Mouse (Mus musculus) neural tube, embryonic 10.5 days (tissue): Measurements from ENCODE around the gene Usp48.
"Not testable (repeated sequence)": the region's sequence is repeated elsewhere in the genome, so short reads cannot be mapped to it uniquely, and the experiment has no call there.

ENCODE experiments used
- DNase-seq: peaks from one replicate; pipeline ENCODE4 v3.0.0-alpha.2; 2017; ENCODE audit warnings: low spot score; ENCODE audit errors: extremely low spot score

Usp48 gene

GRCm38 (mm10) chr4:137593601-137594495, at the start of gene Usp48:
TSS of gene Usp48 (plus strand) at chr4:137593755.
- peak; percentile 98 for DNase-seq

DNA sequence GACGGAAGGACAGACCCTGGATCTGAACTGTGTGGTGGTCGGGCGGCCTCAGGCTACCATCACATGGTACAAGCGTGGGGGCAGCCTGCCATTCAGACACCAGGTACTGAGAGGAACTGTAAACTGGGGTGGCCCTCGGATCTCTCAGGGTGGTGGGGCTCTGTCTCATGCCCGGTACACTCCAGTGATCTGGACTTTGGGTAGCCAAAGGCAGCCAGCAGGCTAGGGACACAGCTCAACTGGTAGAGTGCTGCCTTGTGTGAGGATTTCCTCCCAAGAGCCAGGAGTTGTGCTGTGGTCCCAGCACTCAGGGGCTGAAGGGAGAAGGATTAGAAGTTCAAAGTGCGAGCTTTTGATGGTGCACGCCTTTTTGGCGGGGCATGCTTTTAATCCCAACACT, 48.0 kb upstream of the Usp48 start:
- no peak for DNase-seq

GRCm38 (mm10) chr4:137546003-137546525, 47.5 kb upstream of the Usp48 start:
- DNase-seq = peak; percentile 36

GRCm38 (mm10) chr4:137553466-137553865, 40.1 kb upstream of the Usp48 start:
- no peak for DNase-seq

DNA sequence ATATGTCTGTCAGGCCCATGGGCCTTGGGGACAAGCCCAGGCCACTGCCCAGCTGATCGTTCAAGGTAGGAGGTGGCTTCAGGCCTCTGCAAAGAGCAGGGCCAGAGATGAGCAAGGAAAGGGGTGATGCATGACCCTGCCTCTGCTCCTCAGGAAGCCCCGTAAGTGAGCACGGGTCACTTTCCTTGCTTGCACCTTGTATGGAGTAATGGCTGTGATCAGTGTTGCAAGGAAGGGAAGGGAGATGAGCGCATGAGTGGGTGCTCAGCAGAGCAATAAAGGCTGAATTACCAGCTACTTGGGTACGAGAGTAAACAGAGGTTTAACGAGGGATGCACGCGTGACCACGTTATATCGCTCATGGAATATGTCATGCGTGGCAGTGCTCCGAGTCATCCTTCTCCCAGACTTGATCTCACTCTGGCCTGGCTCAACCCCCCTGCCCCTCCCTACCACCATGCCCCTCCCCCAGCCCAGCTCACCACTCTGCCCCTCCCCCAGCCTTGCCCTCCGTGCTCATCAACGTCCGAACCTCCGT, 36.8 kb upstream of the Usp48 start:
- no peak for DNase-seq

DNA sequence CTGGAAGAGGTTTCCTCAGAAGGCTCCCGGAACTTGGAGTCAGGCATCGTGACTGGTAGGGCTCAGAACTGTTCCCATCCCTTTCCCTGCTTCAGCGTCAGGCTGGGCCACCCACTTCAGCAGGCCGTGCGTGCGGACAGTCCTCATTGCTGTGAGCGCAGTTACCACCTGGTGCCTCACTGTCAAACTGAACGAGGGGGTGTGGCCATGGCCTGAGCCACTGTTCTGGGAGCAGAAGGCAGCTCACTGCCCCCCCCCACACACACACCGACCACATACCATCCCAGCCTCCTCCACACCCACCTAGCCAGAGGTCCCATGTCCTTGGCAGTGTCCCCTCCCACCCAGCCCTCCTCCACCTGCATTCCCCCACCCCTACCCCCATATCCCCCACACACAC, 23.7 kb upstream of the Usp48 start:
- no peak for DNase-seq

- no peak for DNase-seq
These were observed 19.1 kb upstream of the Usp48 start, which contains the start of gene Ldlrad2 for GRCm38 (mm10) chr4:137574469-137574868. TSS of gene Ldlrad2 (minus strand) at chr4:137574569.

DNA sequence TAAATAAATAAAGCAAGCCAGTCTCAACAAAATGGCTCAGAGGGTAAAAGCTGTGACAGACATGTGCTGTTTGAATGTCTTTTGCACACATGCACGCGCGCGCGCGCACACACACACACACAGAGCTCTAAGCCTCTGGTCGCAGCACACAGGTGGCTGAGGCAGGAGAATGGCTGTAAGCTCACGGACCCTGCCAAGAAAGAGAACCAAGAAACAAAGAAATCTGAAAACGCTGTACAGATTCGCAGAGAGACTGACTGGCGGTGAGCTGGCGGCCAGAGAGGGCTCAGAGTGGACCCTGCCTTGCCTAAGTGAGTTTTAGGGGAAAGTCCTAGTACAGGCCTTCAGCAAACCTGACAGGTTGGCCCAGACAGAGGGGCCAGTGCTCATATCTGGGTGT, 16.1 kb upstream of the Usp48 start:
- no peak for DNase-seq

DNA sequence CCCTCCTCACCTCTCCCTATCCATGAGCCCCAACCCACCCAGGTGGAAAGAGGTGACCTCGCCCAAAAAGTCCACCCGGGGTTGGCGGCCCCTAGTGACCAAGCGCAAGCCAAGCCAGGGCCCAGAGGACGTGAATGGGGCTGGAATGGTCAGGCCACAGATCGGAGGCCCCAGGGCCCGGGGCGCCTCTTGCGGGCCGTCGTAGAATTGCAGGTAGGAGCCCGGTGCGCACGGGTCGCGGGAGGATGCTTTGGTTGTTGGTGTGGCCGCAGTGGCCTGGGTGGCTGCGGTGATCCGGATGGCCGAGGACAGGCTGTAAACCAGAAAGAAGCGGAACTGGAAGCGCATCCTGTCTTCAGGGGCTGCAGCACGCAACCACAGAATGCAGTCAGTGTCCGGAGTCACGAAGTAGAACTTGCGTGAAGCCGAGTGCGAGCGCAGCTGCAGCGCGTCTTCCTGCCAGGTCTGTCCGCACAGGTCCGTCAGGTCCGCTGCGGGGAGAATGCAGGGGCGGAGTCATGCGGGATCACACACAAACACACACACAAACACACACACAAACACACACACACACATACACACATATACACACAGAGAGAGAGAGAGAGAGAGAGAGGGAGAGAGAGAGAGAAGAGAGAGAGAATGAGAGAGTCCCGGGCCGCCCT, 15.2 kb upstream of the Usp48 start:
- DNase-seq = peak; percentile 80

- DNase-seq = no peak
These were observed 13.8 kb upstream of the Usp48 start for GRCm38 (mm10) chr4:137579789-137580188.

- no peak for DNase-seq
These were observed 13.3 kb upstream of the Usp48 start for GRCm38 (mm10) chr4:137580299-137580698.

GRCm38 (mm10) chr4:137581815-137582214, 11.7 kb upstream of the Usp48 start:
- DNase-seq = peak; percentile 22

DNA sequence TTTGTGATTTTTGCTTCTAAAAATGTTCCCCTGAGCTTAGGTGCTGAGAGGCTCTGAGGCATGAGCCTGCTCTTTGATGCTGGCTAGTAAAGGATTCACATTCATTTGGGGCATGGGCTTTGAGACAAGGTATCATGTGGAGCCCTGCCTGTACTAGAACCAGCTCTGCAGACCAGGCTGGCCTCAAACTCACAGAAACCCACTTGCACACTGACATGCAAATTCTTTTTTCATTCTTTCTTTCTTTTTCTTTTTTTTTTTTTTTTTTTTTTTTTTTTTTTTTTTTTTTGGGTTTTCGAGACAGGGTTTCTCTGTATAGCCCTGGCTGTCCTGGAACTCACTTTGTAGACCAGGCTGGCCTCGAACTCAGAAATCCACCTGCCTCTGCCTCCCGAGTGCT, 4.5 kb upstream of the Usp48 start:
- not testable (repeated sequence) for DNase-seq

GRCm38 (mm10) chr4:137589586-137589985, 4.0 kb upstream of the Usp48 start:
- no peak for DNase-seq

DNA sequence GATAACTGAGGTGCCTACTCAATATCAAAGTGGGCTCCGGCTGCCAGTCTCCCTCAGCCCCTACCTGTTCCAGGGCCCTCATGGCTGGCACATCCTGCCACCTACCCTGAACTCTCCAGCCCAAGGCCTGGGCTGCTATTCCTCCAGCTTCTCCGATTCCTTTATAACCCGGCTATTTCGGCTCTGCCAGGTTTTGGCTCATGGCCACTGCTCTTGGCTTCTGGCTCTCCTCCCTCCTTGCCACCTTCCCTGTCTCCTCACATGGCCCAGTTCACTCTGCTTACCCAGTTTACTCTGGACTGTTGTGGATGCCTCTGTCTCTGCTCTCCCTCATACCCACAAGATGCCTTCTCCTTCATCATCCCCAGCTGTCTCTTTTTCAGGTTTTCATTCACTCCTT, 2.6 kb upstream of the Usp48 start:
- no peak for DNase-seq

DNA sequence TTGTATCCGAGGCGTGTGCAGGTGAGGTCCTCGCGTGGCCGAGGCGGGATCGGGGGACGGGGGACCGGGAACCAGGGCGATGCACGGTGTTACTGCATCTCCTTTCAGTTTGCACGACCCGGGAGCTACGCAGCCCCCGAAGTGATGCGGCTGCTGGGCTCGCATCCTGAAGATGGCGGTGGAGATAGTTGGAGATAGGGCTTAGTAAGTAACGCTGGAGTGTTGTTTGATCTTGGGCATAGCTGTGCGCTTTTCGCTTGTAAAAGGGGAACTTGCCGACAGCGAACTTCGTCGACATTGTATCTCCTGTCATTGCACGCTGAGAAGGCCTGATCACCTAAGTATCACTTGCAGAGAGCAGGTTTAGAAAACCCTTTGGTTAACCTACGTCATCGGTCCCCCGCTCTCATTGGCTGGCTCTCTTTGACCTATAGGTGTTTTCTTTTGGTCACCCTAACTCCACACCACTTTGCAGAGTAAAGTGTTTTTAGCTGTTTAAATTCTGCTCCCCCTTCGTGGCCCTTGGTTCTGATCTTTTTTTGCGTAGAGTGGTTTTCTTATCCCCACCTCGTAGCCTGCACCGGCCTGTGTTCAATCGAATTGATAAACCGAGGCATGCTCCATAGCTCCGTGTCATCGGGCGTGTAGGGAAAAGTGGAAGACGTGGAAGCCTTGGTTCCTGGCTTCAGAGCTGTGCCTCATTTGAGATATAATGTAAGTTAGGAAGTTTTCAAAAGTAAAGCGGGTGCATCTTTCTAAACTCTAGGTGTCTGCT, 1.1 kb downstream of the Usp48 start:
- no peak for DNase-seq

GRCm38 (mm10) chr4:137597098-137597630, 3.6 kb downstream of the Usp48 start:
- DNase-seq = no peak

GRCm38 (mm10) chr4:137598577-137598976, 5.0 kb downstream of the Usp48 start:
- no peak for DNase-seq

GRCm38 (mm10) chr4:137603449-137604171, 10.1 kb downstream of the Usp48 start:
- DNase-seq = no peak

GRCm38 (mm10) chr4:137607023-137607422, 13.5 kb downstream of the Usp48 start:
- DNase-seq = no peak
